Mouse (Mus musculus): Measurements from ENCODE around the gene 1700001K19Rik. TPM values are rescaled to one million over a fixed set of nuclear protein-coding genes. Genes with fewer than 3 reads are reported as not detected.
"Not testable (repeated sequence)": the region's sequence is repeated elsewhere in the genome, so short reads cannot be mapped to it uniquely, and the experiment has no call there.

The 1700001K19Rik gene
- polyA plus RNA-seq, 1 experiment from 2014 or later, result not detected

DNA sequence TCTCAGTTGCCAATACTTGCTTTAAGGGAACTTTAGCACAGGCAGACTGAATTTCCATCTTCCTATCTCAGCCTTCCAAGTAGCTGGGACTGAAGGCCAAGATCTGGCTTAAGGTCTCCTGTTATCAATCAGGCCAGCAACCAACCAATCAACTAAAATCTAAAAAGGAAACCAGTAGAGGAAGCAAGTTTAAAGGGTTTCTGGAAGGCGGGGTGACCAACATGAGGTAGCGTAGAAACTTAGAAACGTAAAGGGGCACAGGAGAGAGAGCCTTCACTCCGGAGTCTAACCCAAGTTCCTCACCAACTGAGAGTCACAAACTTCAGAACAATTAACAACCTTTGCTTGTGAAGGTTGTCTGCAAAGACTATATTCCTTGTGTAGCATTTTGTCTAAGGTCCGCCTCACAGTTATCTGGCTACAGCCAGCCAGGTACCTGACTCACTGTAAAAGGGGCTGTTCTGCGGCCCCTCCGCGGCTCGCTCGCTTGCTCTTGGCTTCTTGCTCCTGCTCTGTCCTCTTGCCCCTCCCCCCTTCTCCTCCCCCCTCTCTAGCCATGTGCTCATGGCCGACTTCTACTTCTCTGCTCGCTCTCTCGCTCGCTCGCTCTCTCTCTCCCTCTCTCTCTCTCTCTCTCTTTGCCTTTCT, 16.2 kb upstream of the 1700001K19Rik start:
- Histone ChIP-seq H3K4me3 (replicated peaks; ENCODE audit: low read depth, low read length) (no peak overlapping the region), H3K27me3 (ENCODE audit: control insufficient read depth, insufficient read depth, low read length) (no peaks in the 10 kb centered on the region), H3K9me3 (ENCODE audit: control insufficient read depth, low read length) (no peaks in the 10 kb centered on the region), H3K36me3 (ENCODE audit: control insufficient read depth, insufficient read depth, low read length) (peaks cover 11% of the 10 kb centered on the region), H3K27ac (replicated peaks; ENCODE audit: low read depth, low read length) (no peak overlapping the region), H3K4me2 (ENCODE audit: low read length) (no peak overlapping the region), H3K9ac (replicated peaks; ENCODE audit: low read length) (no peak overlapping the region), H3K4me1 (ENCODE audit: control insufficient read depth, insufficient read depth, low read length) (peaks cover 12% of the 10 kb centered on the region)
- 55% methylated on average over 15 of the region's 15 CpGs for WGBS
- ATAC-seq (ENCODE audit: low FRiP score, low TSS enrichment), result no peak
- DNase-seq, result no peak

GRCm38 (mm10) chr12:110698080-110698479, 15.7 kb upstream of the 1700001K19Rik start:
- Histone ChIP-seq H3K4me1 (ENCODE audit: control insufficient read depth, insufficient read depth, low read length) (peaks cover 12% of the 10 kb centered on the region), H3K36me3 (ENCODE audit: control insufficient read depth, insufficient read depth, low read length) (peaks cover 15% of the 10 kb centered on the region), H3K4me3 (replicated peaks; ENCODE audit: low read depth, low read length) (no peak overlapping the region), H3K27ac (replicated peaks; ENCODE audit: low read depth, low read length) (no peak overlapping the region), H3K9ac (replicated peaks; ENCODE audit: low read length) (no peak overlapping the region), H3K9me3 (ENCODE audit: control insufficient read depth, low read length) (no peaks in the 10 kb centered on the region), H3K27me3 (ENCODE audit: control insufficient read depth, insufficient read depth, low read length) (no peaks in the 10 kb centered on the region), H3K4me2 (ENCODE audit: low read length) (no peak overlapping the region)
- no peak for ATAC-seq (ENCODE audit: low FRiP score, low TSS enrichment)
- WGBS, result 72% methylated on average over 1 of the region's 1 CpGs
- no peak for DNase-seq

DNA sequence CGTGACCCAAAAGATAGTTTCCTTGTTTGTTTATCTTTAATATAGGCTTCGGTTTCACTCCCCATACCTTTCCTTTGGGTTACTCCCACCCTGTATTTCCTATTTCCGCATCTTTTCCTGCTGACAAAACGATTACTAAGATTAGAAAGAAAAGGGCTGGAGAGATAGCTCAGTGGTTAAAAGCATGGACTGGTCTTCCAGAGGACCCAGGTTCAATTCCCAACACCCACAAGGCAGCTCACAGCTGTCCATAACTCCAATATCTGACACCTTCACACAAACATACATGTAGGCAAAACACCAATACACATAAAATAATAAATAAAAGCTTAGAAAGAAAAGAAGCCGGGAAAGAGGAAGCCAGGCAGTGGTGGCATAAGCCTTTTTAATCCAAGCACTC, 15.0 kb upstream of the 1700001K19Rik start:
- no peak overlapping the region for H3K4me2 ChIP-seq (ENCODE audit: low read length)
- H3K27me3 ChIP-seq (ENCODE audit: control insufficient read depth, insufficient read depth, low read length), result no peaks in the 10 kb centered on the region
- peaks cover 21% of the 10 kb centered on the region for H3K36me3 ChIP-seq (ENCODE audit: control insufficient read depth, insufficient read depth, low read length)
- H3K27ac ChIP-seq (replicated peaks; ENCODE audit: low read depth, low read length), result no peak overlapping the region
- peaks cover 12% of the 10 kb centered on the region for H3K4me1 ChIP-seq (ENCODE audit: control insufficient read depth, insufficient read depth, low read length)
- H3K4me3 ChIP-seq (replicated peaks; ENCODE audit: low read depth, low read length), result no peak overlapping the region
- no peaks in the 10 kb centered on the region for H3K9me3 ChIP-seq (ENCODE audit: control insufficient read depth, low read length)
- no peak overlapping the region for H3K9ac ChIP-seq (replicated peaks; ENCODE audit: low read length)
- no peak for ATAC-seq (ENCODE audit: low FRiP score, low TSS enrichment)
- no peak for DNase-seq
- WGBS, result 80% methylated on average over 5 of the region's 5 CpGs

DNA sequence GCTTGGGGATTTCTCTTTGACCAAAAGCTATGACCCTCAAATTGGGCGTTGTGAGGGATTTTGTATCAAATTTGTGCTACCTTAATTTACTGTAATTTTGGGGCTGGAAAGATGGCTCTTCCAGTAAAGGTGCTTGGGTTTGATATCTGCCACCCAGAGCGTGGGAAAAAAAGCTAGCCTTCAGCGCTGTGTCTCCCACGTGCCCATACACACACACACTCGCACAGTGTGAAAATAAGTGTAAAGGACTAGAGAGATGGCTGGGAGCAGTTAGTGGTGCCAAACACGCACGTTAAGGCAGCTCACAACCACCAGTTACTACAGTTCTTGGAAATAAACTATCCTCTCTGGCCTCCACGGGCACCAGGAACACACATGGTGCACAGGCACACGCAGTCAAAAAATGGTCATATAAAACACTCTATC, 14.6 kb upstream of the 1700001K19Rik start:
- Histone ChIP-seq H3K4me1 (ENCODE audit: control insufficient read depth, insufficient read depth, low read length) (peaks cover 12% of the 10 kb centered on the region), H3K4me2 (ENCODE audit: low read length) (peak overlapping the region; percentile 70), H3K27me3 (ENCODE audit: control insufficient read depth, insufficient read depth, low read length) (no peaks in the 10 kb centered on the region), H3K27ac (replicated peaks; ENCODE audit: low read depth, low read length) (peak overlapping the region; percentile 85), H3K4me3 (replicated peaks; ENCODE audit: low read depth, low read length) (peak overlapping the region; percentile 98), H3K36me3 (ENCODE audit: control insufficient read depth, insufficient read depth, low read length) (peaks cover 23% of the 10 kb centered on the region), H3K9ac (replicated peaks; ENCODE audit: low read length) (peak overlapping the region; percentile 77), H3K9me3 (ENCODE audit: control insufficient read depth, low read length) (no peaks in the 10 kb centered on the region)
- no peak for DNase-seq
- no peak for ATAC-seq (ENCODE audit: low FRiP score, low TSS enrichment)
- 44% methylated on average over 9 of the region's 9 CpGs for WGBS

DNA sequence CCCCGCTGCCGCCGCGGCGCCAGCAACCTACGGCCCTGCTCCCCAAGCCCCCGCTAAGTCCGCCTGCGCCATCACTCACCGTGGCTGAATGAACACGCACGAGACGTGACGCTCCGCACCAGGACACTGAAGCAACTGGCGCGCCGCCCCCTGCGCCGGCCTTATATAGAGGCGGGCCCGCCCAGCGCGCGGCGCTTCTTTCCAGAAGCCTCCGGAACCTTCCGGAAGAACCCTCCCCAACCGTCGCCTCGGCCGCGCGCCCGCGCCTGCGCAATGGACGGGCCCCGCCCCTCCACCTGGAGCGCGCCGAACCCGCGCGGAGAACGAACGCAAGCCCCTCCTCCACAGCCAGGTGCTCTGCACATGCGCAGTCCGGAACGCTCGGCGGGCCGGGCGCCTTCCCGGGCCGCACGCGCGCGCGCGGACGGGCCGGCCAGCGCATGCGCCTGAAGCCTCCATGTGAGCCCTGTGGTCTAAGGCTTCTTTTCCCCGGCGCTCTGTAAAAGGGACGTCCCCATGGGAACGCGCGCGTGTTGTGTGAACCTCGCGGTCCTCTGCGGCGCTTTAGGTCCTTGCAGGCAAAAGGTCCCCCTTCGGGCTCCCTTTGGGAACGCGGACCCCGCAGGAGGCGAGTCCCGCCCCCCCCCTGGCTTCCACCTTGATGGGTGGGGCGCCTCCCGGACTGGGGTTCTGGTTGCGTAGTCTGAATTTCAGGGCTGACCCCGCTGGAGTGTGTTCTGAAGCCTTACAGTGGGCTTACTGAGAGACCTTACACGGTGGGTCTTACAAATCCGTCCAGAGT, 14.0 kb upstream of the 1700001K19Rik start:
- no peaks in the 10 kb centered on the region for H3K27me3 ChIP-seq (ENCODE audit: control insufficient read depth, insufficient read depth, low read length)
- DNase-seq (peak; percentile 99), ATAC-seq (ENCODE audit: low FRiP score, low TSS enrichment) (peak; percentile 95)
- peak overlapping the region; percentile 97 for H3K27ac ChIP-seq (replicated peaks; ENCODE audit: low read depth, low read length)
- peaks cover 12% of the 10 kb centered on the region for H3K4me1 ChIP-seq (ENCODE audit: control insufficient read depth, insufficient read depth, low read length)
- under 1% methylated on average over 89 of the region's 89 CpGs for WGBS
- H3K4me2 ChIP-seq (ENCODE audit: low read length), result peak overlapping the region; percentile 70
- H3K36me3 ChIP-seq (ENCODE audit: control insufficient read depth, insufficient read depth, low read length), result peaks cover 29% of the 10 kb centered on the region
- peak overlapping the region; percentile 99 for H3K9ac ChIP-seq (replicated peaks; ENCODE audit: low read length)
- H3K9me3 ChIP-seq (ENCODE audit: control insufficient read depth, low read length), result no peaks in the 10 kb centered on the region
- H3K4me3 ChIP-seq (replicated peaks; ENCODE audit: low read depth, low read length), result peak overlapping the region; percentile 98

DNA sequence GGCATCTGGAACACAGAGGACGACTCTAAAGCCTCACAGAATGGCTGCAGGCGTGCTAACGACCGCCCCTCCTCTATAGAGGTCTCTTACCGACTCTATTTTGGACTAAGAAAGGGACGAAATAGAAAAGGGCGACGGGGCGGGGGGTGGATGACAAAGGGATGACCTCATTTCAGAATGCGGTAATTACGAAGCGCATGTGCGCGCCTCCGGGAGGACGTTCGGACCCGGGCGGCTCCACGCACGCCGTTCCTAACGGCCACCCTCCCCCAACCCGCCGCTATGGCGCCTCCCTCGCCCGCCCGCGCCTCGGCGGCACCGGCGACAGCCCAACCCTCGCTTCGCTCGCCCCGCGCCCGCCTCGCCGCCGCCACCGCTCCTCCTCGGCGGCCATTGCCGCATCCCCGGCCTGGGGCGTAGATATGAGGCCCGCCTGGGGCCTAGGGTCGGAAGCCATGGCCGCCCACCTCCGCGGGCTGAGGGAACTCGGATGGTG, 13.3 kb upstream of the 1700001K19Rik start:
- H3K4me3 ChIP-seq (replicated peaks; ENCODE audit: low read depth, low read length), result peak overlapping the region; percentile 98
- peak overlapping the region; percentile 97 for H3K27ac ChIP-seq (replicated peaks; ENCODE audit: low read depth, low read length)
- WGBS, result under 1% methylated on average over 54 of the region's 55 CpGs
- peaks cover 12% of the 10 kb centered on the region for H3K4me1 ChIP-seq (ENCODE audit: control insufficient read depth, insufficient read depth, low read length)
- no peaks in the 10 kb centered on the region for H3K9me3 ChIP-seq (ENCODE audit: control insufficient read depth, low read length)
- DNase-seq, result peak; percentile 81
- H3K9ac ChIP-seq (replicated peaks; ENCODE audit: low read length), result peak overlapping the region; percentile 99
- peaks cover 31% of the 10 kb centered on the region for H3K36me3 ChIP-seq (ENCODE audit: control insufficient read depth, insufficient read depth, low read length)
- ATAC-seq (ENCODE audit: low FRiP score, low TSS enrichment), result peak; percentile 74
- no peaks in the 10 kb centered on the region for H3K27me3 ChIP-seq (ENCODE audit: control insufficient read depth, insufficient read depth, low read length)
- peak overlapping the region; percentile 61 for H3K4me2 ChIP-seq (ENCODE audit: low read length)

DNA sequence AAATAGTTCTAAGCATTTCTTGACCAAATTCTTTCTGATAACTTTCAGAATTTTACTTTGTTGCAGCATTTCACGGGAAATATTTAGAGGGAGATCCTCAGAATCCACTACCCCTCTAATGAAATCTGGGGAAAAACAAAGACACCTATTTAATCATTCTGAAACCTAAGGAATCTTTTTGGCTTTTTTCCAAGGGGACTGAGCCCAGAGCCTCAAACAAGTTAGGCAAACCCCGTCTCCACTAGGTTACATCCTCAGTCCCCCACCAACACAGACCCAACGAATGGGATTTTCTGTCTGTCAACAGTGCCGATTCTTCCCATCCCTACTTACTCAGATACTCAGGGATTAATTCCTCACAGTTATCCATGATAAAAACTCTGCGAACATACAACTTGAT, 11.0 kb upstream of the 1700001K19Rik start:
- H3K4me2 ChIP-seq (ENCODE audit: low read length); H3K27me3 ChIP-seq (ENCODE audit: control insufficient read depth, insufficient read depth, low read length); ATAC-seq (ENCODE audit: low FRiP score, low TSS enrichment): not testable (repeated sequence)

GRCm38 (mm10) chr12:110689919-110690643, 7.7 kb upstream of the 1700001K19Rik start:
- H3K4me2 ChIP-seq (ENCODE audit: low read length), result no peak overlapping the region
- H3K36me3 ChIP-seq (ENCODE audit: control insufficient read depth, insufficient read depth, low read length), result peaks cover 81% of the 10 kb centered on the region
- H3K9me3 ChIP-seq (ENCODE audit: control insufficient read depth, low read length), result no peaks in the 10 kb centered on the region
- no peak overlapping the region for H3K9ac ChIP-seq (replicated peaks; ENCODE audit: low read length)
- H3K27ac ChIP-seq (replicated peaks; ENCODE audit: low read depth, low read length), result no peak overlapping the region
- no peak for ATAC-seq (ENCODE audit: low FRiP score, low TSS enrichment)
- no peak for DNase-seq
- no peak overlapping the region for H3K4me3 ChIP-seq (replicated peaks; ENCODE audit: low read depth, low read length)
- 89% methylated on average over 6 of the region's 6 CpGs for WGBS
- H3K4me1 ChIP-seq (ENCODE audit: control insufficient read depth, insufficient read depth, low read length), result peaks cover 9% of the 10 kb centered on the region
- H3K27me3 ChIP-seq (ENCODE audit: control insufficient read depth, insufficient read depth, low read length), result no peaks in the 10 kb centered on the region

More for the DNA sequence above, 11.0 kb upstream of the 1700001K19Rik start:
- H3K4me3 ChIP-seq (replicated peaks; ENCODE audit: low read depth, low read length); H3K27ac ChIP-seq (replicated peaks; ENCODE audit: low read depth, low read length); H3K9ac ChIP-seq (replicated peaks; ENCODE audit: low read length); H3K9me3 ChIP-seq (ENCODE audit: control insufficient read depth, low read length); DNase-seq: not testable (repeated sequence)
- 78% methylated on average over 5 of the region's 5 CpGs for WGBS
- peaks cover 52% of the 10 kb centered on the region for H3K36me3 ChIP-seq (ENCODE audit: control insufficient read depth, insufficient read depth, low read length)
- peaks cover 12% of the 10 kb centered on the region for H3K4me1 ChIP-seq (ENCODE audit: control insufficient read depth, insufficient read depth, low read length)

Data from midbrain, embryonic 14.5 days (tissue).